Mouse (Mus musculus) hindbrain, embryonic 10.5 days (tissue): Measurements from ENCODE around the gene Prpf39. TPM values are rescaled to one million over a fixed set of nuclear protein-coding genes. Genes with fewer than 3 reads are reported as not detected.

Experiments used
- DNase-seq: peaks from one replicate; pipeline ENCODE4 v3.0.0-alpha.2; 2017; ENCODE audit warnings: low spot score
- H3K27ac ChIP-seq: fragments of 300-500 bp; sonication (generic); 2 replicates; pipeline ENCODE4 v1.5.1; 2016; ENCODE audit warnings: mild to moderate bottlenecking, moderate library complexity
- H3K27me3 ChIP-seq: fragments of 300-500 bp; sonication (generic); 2 replicates; pipeline ENCODE4 v1.6.1; 2016; ENCODE audit warnings: mild to moderate bottlenecking; ENCODE audit not compliant: poor library complexity, insufficient read depth, severe bottlenecking
- H3K36me3 ChIP-seq: fragments of 300-500 bp; sonication (generic); 2 replicates; pipeline ENCODE4 v1.6.1; 2016; ENCODE audit warnings: mild to moderate bottlenecking, moderate library complexity
- H3K4me1 ChIP-seq: fragments of 300-500 bp; sonication (generic); replicated peaks from 2 replicates; pipeline ENCODE4 v1.6.1; 2016; ENCODE audit warnings: mild to moderate bottlenecking
- H3K4me3 ChIP-seq: fragments of 300-500 bp; sonication (generic); 2 replicates; pipeline ENCODE4 v1.5.1; 2016; ENCODE audit warnings: mild to moderate bottlenecking, moderate library complexity
- H3K9me3 ChIP-seq: fragments of 300-500 bp; sonication (generic); 2 replicates; pipeline ENCODE4 v1.6.1; 2016; ENCODE audit warnings: mild to moderate bottlenecking, moderate library complexity
- WGBS: fragments of 180-500 bp; shearing (Covaris S2); methylation state at CpG from one replicate; pipeline ENCODE4 v1.1.7; 2016; 5-methylcytosine and 5-hydroxymethylcytosine counted together
- polyA plus RNA-seq: library from polyadenylated mRNA; unstranded; fragments of >200 nt; fragmentation: Nextera tagmentation; extraction: Ambion mirVana; gene quantifications from 2 replicates; pipeline ENCODE4 v1.2.1, GENCODE M21; 2016

Prpf39 gene
- polyA plus RNA-seq: 40.2 and 56.0 TPM in 2 replicates

GRCm38 (mm10) chr12:65036190-65036870 is at the start of gene Prpf39:
Gene Prpf39, plus strand, starts transcription at chr12:65036333.
- H3K27ac ChIP-seq: peak within 1 kb of the TSS; percentile 98
- no peaks in the 10 kb centered on the region for H3K9me3 ChIP-seq
- peak; percentile 87 for DNase-seq
- peaks cover 20% of the 10 kb centered on the region for H3K4me1 ChIP-seq
- WGBS: under 1% methylated on average over 65 of the region's 65 CpGs
- peak within 1 kb of the TSS; percentile 94 for H3K4me3 ChIP-seq
- H3K27me3 ChIP-seq: no peaks in the 10 kb centered on the region
- peaks cover 7% of the 10 kb centered on the region; the same call in 1 of the 2 replicates for H3K36me3 ChIP-seq

- DNase-seq: no peak
- Histone ChIP-seq H3K36me3 (peaks cover 94% of the 10 kb centered on the region), H3K4me1 (no peaks in the 10 kb centered on the region), H3K9me3 (no peaks in the 10 kb centered on the region), H3K27me3 (no peaks in the 10 kb centered on the region), H3K27ac (no peak overlapping the region), H3K4me3 (no peak overlapping the region)
- 91% methylated on average over 3 of the region's 3 CpGs for WGBS
Measured at GRCm38 (mm10) chr12:65007725-65008124, 28.4 kb upstream of the Prpf39 start.

DNA sequence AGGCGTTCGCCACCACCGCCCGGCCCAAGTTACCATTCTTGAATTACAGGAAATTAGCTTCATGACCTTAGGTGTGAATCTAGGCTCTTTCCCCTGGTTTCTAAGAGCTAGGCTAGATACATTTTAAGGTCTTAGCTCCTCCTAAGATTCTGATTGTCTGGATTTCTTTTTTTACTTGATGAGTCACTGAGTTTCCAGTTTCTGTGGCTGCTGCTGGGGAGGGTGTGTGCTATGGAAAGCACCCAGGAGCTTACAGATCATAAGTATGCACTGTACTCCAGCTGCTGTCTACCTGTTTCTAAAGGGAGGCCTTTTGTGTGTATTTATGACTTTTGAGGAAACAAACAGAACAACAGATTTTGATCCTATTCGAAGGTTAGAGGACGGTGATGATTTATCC is 13.3 kb upstream of the Prpf39 start:
- no peak overlapping the region for H3K27ac ChIP-seq
- H3K4me3 ChIP-seq: no peak overlapping the region
- H3K27me3 ChIP-seq: no peaks in the 10 kb centered on the region
- peaks cover 5% of the 10 kb centered on the region; the same call in 1 of the 2 replicates for H3K9me3 ChIP-seq
- H3K36me3 ChIP-seq: peaks cover 45% of the 10 kb centered on the region
- WGBS: 98% methylated on average over 6 of the region's 6 CpGs
- H3K4me1 ChIP-seq: no peaks in the 10 kb centered on the region
- DNase-seq: no peak

DNA sequence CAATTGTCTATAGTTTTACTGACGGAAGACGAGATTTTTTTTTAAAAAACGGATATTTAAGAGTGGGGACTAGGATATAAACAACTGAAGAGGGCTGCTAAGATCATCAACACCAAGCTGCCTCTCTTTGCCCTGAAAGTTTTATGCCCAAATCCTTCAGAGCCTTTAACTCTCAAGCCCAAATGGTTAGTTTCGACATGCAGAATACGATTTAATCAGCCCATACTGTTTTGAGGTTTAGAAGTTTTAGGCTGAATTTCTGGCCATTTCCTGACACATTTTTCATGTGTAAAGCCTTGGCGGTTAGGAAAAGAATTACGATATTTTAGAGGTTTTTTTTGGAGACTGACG is 319 bp upstream of the Prpf39 start:
- Histone ChIP-seq H3K27me3 (no peaks in the 10 kb centered on the region), H3K9me3 (no peaks in the 10 kb centered on the region), H3K27ac (peak overlapping the region; percentile 98), H3K4me3 (peak overlapping the region; percentile 94), H3K4me1 (peaks cover 20% of the 10 kb centered on the region), H3K36me3 (peaks cover 7% of the 10 kb centered on the region; the same call in 1 of the 2 replicates)
- DNase-seq: no peak
- 49% methylated on average over 8 of the region's 8 CpGs for WGBS

DNA sequence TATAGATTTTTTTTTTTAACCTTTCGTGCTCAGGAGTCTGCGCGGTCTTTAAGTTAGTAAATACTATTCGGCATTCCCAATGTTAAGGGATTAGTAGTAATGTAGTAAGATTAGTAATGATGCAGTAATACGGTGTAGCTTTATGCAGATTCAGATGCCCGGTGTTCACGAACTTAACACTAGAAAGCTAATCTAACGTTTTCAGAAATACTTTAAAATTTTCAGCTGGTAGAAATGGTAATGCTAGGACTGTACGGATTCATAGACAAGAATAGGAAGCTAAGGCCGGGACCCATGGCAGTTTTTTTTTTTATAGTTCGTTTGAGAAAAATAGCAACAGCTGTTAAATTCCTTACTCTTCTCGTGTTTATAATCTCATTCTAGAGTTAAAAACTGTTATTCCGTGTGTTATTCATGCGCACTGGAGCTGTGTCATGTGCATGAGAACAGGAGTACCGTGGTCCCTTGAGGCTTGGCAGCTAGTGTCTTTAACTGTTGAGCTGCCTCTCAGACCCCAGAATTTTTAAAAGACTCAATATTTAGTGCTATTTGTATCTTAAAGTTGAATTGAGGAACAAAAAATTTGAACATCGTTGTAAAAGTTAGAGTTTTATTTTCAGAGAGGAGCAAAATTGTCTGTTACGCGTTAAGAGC is 886 bp downstream of the Prpf39 start:
- H3K27ac ChIP-seq: peak overlapping the region; percentile 98
- peaks cover 11% of the 10 kb centered on the region; the same call in 1 of the 2 replicates for H3K36me3 ChIP-seq
- 23% methylated on average over 18 of the region's 18 CpGs for WGBS
- no peaks in the 10 kb centered on the region for H3K27me3 ChIP-seq
- H3K4me1 ChIP-seq: peaks cover 20% of the 10 kb centered on the region
- H3K4me3 ChIP-seq: peak overlapping the region; percentile 94
- DNase-seq: no peak
- H3K9me3 ChIP-seq: no peaks in the 10 kb centered on the region

- peak overlapping the region; percentile 94 for H3K4me3 ChIP-seq
- peaks cover 17% of the 10 kb centered on the region; the same call in 1 of the 2 replicates for H3K36me3 ChIP-seq
- H3K27me3 ChIP-seq: no peaks in the 10 kb centered on the region
- no peak for DNase-seq
- peaks cover 20% of the 10 kb centered on the region for H3K4me1 ChIP-seq
- no peak overlapping the region for H3K27ac ChIP-seq
- 71% methylated on average over 4 of the region's 4 CpGs for WGBS
- H3K9me3 ChIP-seq: no peaks in the 10 kb centered on the region
Measured at GRCm38 (mm10) chr12:65037546-65037937, 1.4 kb downstream of the Prpf39 start.

DNA sequence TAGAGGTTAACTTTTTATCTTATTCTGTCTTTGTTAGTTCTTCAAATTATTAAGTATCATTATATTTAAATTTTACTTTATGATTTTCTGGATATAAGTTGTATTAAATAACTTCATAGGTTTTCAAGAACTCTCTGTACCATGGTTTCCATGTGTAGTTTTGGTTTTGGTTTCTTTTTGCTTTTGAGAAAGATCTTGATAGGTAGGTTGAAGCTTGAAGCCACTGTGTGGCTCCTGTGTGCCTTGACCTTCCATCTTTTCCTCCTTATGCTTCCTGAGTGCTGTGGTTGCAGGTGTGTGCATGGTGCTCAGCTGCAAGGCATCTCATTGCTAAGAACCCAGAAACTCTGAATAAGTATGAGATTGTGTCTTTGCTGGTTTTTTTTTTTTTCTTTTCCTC is 12.7 kb downstream of the Prpf39 start:
- peaks cover 84% of the 10 kb centered on the region for H3K36me3 ChIP-seq
- H3K4me1 ChIP-seq: no peaks in the 10 kb centered on the region
- H3K27ac ChIP-seq: no peak overlapping the region
- DNase-seq: no peak
- H3K9me3 ChIP-seq: no peaks in the 10 kb centered on the region
- no peaks in the 10 kb centered on the region for H3K27me3 ChIP-seq
- H3K4me3 ChIP-seq: no peak overlapping the region

- Histone ChIP-seq H3K27me3 (no peaks in the 10 kb centered on the region), H3K4me3 (no peak overlapping the region), H3K36me3 (peaks cover 95% of the 10 kb centered on the region), H3K27ac (no peak overlapping the region), H3K9me3 (no peaks in the 10 kb centered on the region), H3K4me1 (no peaks in the 10 kb centered on the region)
- WGBS: 90% methylated on average over 2 of the region's 2 CpGs
- DNase-seq: no peak
Measured at GRCm38 (mm10) chr12:65058203-65058602, 22.1 kb downstream of the Prpf39 start.

- no peak overlapping the region for H3K27ac ChIP-seq
- no peaks in the 10 kb centered on the region for H3K4me1 ChIP-seq
- H3K4me3 ChIP-seq: no peak overlapping the region
- no peaks in the 10 kb centered on the region for H3K9me3 ChIP-seq
- H3K27me3 ChIP-seq: no peaks in the 10 kb centered on the region
- no peak for DNase-seq
- peaks cover 96% of the 10 kb centered on the region for H3K36me3 ChIP-seq
Measured at GRCm38 (mm10) chr12:65061082-65061481, 24.9 kb downstream of the Prpf39 start.

- no peak overlapping the region for H3K4me3 ChIP-seq
- no peaks in the 10 kb centered on the region for H3K9me3 ChIP-seq
- H3K27ac ChIP-seq: no peak overlapping the region
- WGBS: 77% methylated on average over 2 of the region's 2 CpGs
- peaks cover 97% of the 10 kb centered on the region for H3K36me3 ChIP-seq
- H3K27me3 ChIP-seq: no peaks in the 10 kb centered on the region
- DNase-seq: no peak
- no peaks in the 10 kb centered on the region for H3K4me1 ChIP-seq
Measured at GRCm38 (mm10) chr12:65065241-65065640, 29.1 kb downstream of the Prpf39 start.

DNA sequence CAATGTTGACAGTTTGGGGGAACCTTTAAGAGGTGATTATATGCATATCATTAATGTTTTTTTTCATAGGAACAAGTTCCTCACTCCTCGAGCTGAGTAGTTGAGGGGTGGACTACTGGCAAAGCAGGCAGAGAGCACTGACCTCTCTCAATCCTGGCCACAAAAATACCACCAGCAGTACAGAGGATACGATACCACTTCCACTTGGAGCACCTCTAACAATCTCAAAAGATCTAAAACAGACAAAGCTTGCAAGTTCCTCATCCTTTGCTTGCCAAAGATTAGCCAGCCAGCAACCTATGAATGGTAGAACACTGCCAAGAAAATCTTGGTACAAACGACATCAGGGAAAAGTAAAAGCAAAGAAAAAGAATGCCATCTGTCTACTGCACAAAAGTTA is 30.1 kb downstream of the Prpf39 start:
- 78% methylated on average over 3 of the region's 3 CpGs for WGBS
- peaks cover 94% of the 10 kb centered on the region for H3K36me3 ChIP-seq

DNA sequence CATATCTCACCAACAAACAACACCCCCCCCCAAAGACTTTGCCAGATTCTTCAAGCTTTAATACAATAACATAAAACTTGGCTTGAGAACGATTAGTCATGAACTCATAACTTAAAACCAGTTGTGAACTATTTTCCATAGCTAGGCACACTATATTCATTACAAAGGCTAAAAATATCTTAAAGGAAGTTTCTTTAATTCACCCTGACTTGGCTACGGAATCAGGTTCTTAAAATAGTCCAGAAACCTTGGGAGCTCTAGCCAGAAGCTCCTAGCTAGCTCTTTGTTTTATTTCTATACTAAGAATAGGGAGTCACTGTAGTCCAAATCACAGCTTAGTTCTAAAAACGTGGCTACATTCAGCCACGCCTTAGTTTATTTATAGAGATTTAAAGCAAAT is 32.3 kb downstream of the Prpf39 start:
- H3K27me3 ChIP-seq: no peaks in the 10 kb centered on the region
- H3K9me3 ChIP-seq: no peaks in the 10 kb centered on the region
- 89% methylated on average over 4 of the region's 4 CpGs for WGBS
- H3K36me3 ChIP-seq: peaks cover 80% of the 10 kb centered on the region
- no peak overlapping the region for H3K4me3 ChIP-seq
- H3K4me1 ChIP-seq: peaks cover 10% of the 10 kb centered on the region; the same call in 1 of the 2 replicates
- no peak for DNase-seq
- H3K27ac ChIP-seq: no peak overlapping the region

More for the DNA sequence above, 30.1 kb downstream of the Prpf39 start:
- no peaks in the 10 kb centered on the region for H3K9me3 ChIP-seq
- DNase-seq: no peak
- no peak overlapping the region for H3K27ac ChIP-seq
- H3K27me3 ChIP-seq: no peaks in the 10 kb centered on the region
- H3K4me3 ChIP-seq: no peak overlapping the region
- no peaks in the 10 kb centered on the region for H3K4me1 ChIP-seq

- Histone ChIP-seq H3K4me1 (peaks cover 35% of the 10 kb centered on the region), H3K27me3 (no peaks in the 10 kb centered on the region), H3K9me3 (no peaks in the 10 kb centered on the region), H3K27ac (peak overlapping the region; percentile 98), H3K4me3 (peak overlapping the region; percentile 93), H3K36me3 (peaks cover 39% of the 10 kb centered on the region)
- WGBS: 7% methylated on average over 21 of the region's 21 CpGs
- peak; percentile 5 for DNase-seq
Measured at GRCm38 (mm10) chr12:65072911-65073610, 36.9 kb downstream of the Prpf39 start.
